Mouse (Mus musculus) midbrain, embryonic 11.5 days (tissue): ENCODE results near the gene Ier2. TPM values are rescaled to one million over a fixed set of nuclear protein-coding genes. Genes with fewer than 3 reads are reported as not detected.
"Not testable (repeated sequence)": the region's sequence is repeated elsewhere in the genome, so short reads cannot be mapped to it uniquely, and the experiment has no call there.

Source experiments
- ATAC-seq: fragments of 200-750 bp; cut with Nextera tagmentation; 2 replicates; pipeline ENCODE4 v1.8.0; 2017; ENCODE audit warnings: moderate TSS enrichment, moderate library complexity; ENCODE audit not compliant: low FRiP score
- DNase-seq: peaks from one replicate; pipeline ENCODE4 v3.0.0; 2015; ENCODE audit warnings: low spot score; ENCODE audit errors: missing footprints
- H3K27ac ChIP-seq: fragments of 300-500 bp; sonication (generic); 2 replicates; pipeline ENCODE4 v1.5.1; 2014; ENCODE audit warnings: low read depth, low read length
- H3K27me3 ChIP-seq: fragments of 300-500 bp; sonication (generic); 2 replicates; pipeline ENCODE4 v1.6.1; 2014; ENCODE audit warnings: mild to moderate bottlenecking, low read length, moderate library complexity, mixed read lengths; ENCODE audit not compliant: control insufficient read depth, insufficient read depth
- H3K36me3 ChIP-seq: fragments of 300-500 bp; sonication (generic); 2 replicates; pipeline ENCODE4 v1.6.1; 2014; ENCODE audit warnings: mild to moderate bottlenecking, low read length, moderate library complexity, mixed read lengths; ENCODE audit not compliant: control insufficient read depth, insufficient read depth
- H3K4me1 ChIP-seq: fragments of 300-500 bp; sonication (generic); 2 replicates; pipeline ENCODE4 v1.6.1; 2014; ENCODE audit warnings: low read length; ENCODE audit not compliant: control insufficient read depth, insufficient read depth
- H3K4me2 ChIP-seq: fragments of 300-500 bp; sonication (generic); 2 replicates; pipeline ENCODE4 v1.6.1; 2014; ENCODE audit warnings: mild to moderate bottlenecking, moderate library complexity
- H3K4me3 ChIP-seq: fragments of 300-500 bp; sonication (generic); 2 replicates; pipeline ENCODE4 v1.5.1; 2014; ENCODE audit warnings: low read depth, low read length
- H3K9ac ChIP-seq: fragments of 300-500 bp; sonication (generic); 2 replicates; pipeline ENCODE4 v1.6.1; 2014; ENCODE audit warnings: low read length
- H3K9me3 ChIP-seq: fragments of 300-500 bp; sonication (generic); 2 replicates; pipeline ENCODE4 v1.6.1; 2016; ENCODE audit warnings: low read length; ENCODE audit not compliant: control insufficient read depth
- WGBS: fragments of 180-500 bp; shearing (Covaris S2); extraction: QIAGEN DNeasy Blood & Tissue Kit; methylation state at CpG from one replicate; pipeline ENCODE4 v1.1.7; 2014; 5-methylcytosine and 5-hydroxymethylcytosine counted together
- polyA plus RNA-seq: library from polyadenylated mRNA; unstranded; fragments of >200 nt; fragmentation: Nextera tagmentation; extraction: Ambion mirVana; gene quantifications from 2 replicates; pipeline ENCODE4 v1.2.1, GENCODE M21; 2014

Gene Ier2
- polyA plus RNA-seq, 1 experiment from 2014 or later: 52.9 TPM

GRCm38 (mm10) chr8:84687705-84688100, 25.1 kb upstream of the Ier2 start, which contains the start of gene Nacc1:
TSS of gene Nacc1 (minus strand) at chr8:84687862.
- Histone ChIP-seq H3K27me3 (no peaks in the 10 kb centered on the region), H3K36me3 (no peaks in the 10 kb centered on the region), H3K4me3 (peak within 1 kb of the TSS; percentile 100), H3K9ac (peak within 1 kb of the TSS; percentile 100), H3K27ac (peak within 1 kb of the TSS; percentile 90), H3K4me1 (peaks cover 27% of the 10 kb centered on the region), H3K4me2 (peak within 1 kb of the TSS; percentile 93), H3K9me3 (no peaks in the 10 kb centered on the region)
- WGBS: under 1% methylated on average over 35 of the region's 37 CpGs
- DNase-seq: peak; percentile 96
- ATAC-seq: peak; percentile 83

- ATAC-seq (peak; percentile 40), DNase-seq (peak; percentile 91)
- H3K9ac ChIP-seq: peak overlapping the region; percentile 100
- H3K27ac ChIP-seq: peak overlapping the region; percentile 90
- under 1% methylated on average over 54 of the region's 62 CpGs for WGBS
- peaks cover 27% of the 10 kb centered on the region for H3K4me1 ChIP-seq
- no peaks in the 10 kb centered on the region for H3K9me3 ChIP-seq
- peak overlapping the region; percentile 93 for H3K4me2 ChIP-seq
- no peaks in the 10 kb centered on the region for H3K36me3 ChIP-seq
- no peaks in the 10 kb centered on the region for H3K27me3 ChIP-seq
- H3K4me3 ChIP-seq: peak overlapping the region; percentile 100
Measured at GRCm38 (mm10) chr8:84687003-84687704, 24.5 kb upstream of the Ier2 start.

DNA sequence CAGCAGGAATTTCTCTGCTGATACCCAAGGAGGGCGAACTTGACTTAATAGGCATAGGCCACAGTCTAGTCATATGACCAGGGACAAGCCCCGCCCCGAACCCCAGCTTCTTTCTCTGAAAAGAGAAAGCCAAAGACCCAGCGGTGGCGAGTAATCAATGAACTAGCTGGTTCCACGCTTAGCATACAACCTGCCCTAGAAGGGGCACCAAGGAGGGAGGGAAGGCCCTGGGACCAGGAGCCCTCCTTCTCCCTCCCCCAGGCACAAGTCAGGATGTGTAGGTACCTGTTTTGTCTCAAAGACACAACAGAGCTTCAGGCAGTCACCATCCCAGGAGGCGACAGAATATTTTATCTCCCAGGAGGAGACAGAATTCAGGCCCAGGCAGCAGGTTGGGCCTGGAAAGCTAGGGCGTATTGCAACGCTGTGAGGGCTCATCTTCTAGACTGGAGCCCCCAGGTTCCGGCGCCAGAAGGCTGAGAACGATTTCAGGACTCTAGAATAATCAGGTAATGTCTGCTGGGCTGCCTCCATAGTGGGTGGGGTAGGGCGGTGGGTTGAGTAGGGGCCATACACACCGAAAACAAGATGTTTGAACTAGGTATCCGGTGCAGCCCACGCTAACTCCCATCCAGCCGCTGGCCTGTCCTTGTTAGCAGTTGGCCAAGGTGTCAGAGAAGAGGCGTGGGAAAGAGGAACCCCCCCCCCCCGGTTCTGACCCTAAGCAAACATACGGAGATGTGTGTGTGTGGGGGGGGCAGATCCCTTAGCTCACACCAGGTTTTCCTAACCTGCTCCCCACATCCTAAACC, 23.7 kb upstream of the Ier2 start, which contains the start of gene Trmt1:
Gene Trmt1 (plus strand): TSS at position 117 of the 812 bp plus-strand sequence.
- 9% methylated on average over 20 of the region's 20 CpGs for WGBS
- Histone ChIP-seq H3K9ac (peak within 1 kb of the TSS; percentile 100), H3K4me1 (peaks cover 27% of the 10 kb centered on the region), H3K27ac (peak within 1 kb of the TSS; percentile 90), H3K36me3 (no peaks in the 10 kb centered on the region), H3K9me3 (no peaks in the 10 kb centered on the region), H3K4me3 (peak within 1 kb of the TSS; percentile 100), H3K4me2 (peak within 1 kb of the TSS; percentile 93), H3K27me3 (no peaks in the 10 kb centered on the region)
- peak; percentile 88 for DNase-seq
- ATAC-seq: no peak

GRCm38 (mm10) chr8:84684537-84684936, 21.9 kb upstream of the Ier2 start:
- peaks cover 20% of the 10 kb centered on the region for H3K4me1 ChIP-seq
- no peak overlapping the region for H3K27ac ChIP-seq
- 64% methylated on average over 3 of the region's 3 CpGs for WGBS
- H3K9ac ChIP-seq: no peak overlapping the region
- no peaks in the 10 kb centered on the region for H3K27me3 ChIP-seq
- DNase-seq (peak; percentile 14), ATAC-seq (no peak)
- no peaks in the 10 kb centered on the region for H3K9me3 ChIP-seq
- no peaks in the 10 kb centered on the region for H3K36me3 ChIP-seq
- no peak overlapping the region for H3K4me3 ChIP-seq
- no peak overlapping the region for H3K4me2 ChIP-seq

- no peaks in the 10 kb centered on the region for H3K9me3 ChIP-seq
- no peaks in the 10 kb centered on the region for H3K27me3 ChIP-seq
- H3K4me3 ChIP-seq: no peak overlapping the region
- H3K9ac ChIP-seq: no peak overlapping the region
- ATAC-seq: no peak
- no peak overlapping the region for H3K4me2 ChIP-seq
- WGBS: 88% methylated on average over 2 of the region's 2 CpGs
- DNase-seq: no peak
- H3K27ac ChIP-seq: no peak overlapping the region
- H3K36me3 ChIP-seq: no peaks in the 10 kb centered on the region
- H3K4me1 ChIP-seq: peaks cover 12% of the 10 kb centered on the region
Measured at GRCm38 (mm10) chr8:84682257-84682656, 19.6 kb upstream of the Ier2 start.

DNA sequence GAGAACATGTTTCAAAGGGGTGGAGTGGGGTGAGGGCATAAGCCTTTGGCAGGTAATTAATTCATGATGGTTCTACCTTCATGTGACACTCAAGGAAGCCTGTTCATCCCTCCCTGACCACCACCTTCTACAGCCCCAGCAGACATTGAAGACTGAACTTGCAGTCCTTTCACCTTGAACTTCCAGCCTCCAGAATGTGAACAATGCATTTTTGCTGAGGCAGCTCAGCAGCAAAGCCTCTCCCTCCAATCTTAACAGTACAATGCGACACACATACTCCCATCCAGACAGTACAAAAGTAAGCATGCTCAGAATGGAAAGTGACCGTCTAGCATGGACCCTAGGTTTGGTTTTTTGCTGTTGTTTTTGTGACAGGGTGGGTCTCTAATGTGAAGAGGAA, 18.8 kb upstream of the Ier2 start:
- H3K36me3 ChIP-seq: no peaks in the 10 kb centered on the region
- 92% methylated on average over 2 of the region's 2 CpGs for WGBS
- H3K27me3 ChIP-seq: no peaks in the 10 kb centered on the region
- no peak overlapping the region for H3K4me2 ChIP-seq
- H3K4me3 ChIP-seq: no peak overlapping the region
- peaks cover 8% of the 10 kb centered on the region for H3K4me1 ChIP-seq
- DNase-seq: no peak
- H3K9ac ChIP-seq: no peak overlapping the region
- no peak overlapping the region for H3K27ac ChIP-seq
- no peak for ATAC-seq
- H3K9me3 ChIP-seq: no peaks in the 10 kb centered on the region

DNA sequence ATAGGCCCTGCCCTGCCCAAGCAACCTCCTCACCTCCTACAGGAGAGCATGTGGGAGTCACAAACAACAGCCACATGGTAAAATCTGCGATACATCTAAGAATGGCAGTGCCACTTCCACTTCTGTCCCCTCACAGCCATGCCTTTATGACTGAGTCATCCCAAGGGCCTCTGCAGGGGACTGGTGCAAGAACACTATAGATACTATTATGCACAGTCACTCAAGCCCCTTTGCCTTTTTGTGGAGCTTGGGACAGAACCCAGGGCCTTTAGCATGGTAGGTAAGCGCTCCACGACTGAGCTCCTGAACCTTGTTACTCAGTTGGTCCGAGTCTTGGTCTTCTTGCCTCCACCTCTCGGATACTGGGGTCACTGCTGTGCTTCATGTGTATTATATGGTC, 14.7 kb upstream of the Ier2 start:
- ATAC-seq (no peak), DNase-seq (no peak)

DNA sequence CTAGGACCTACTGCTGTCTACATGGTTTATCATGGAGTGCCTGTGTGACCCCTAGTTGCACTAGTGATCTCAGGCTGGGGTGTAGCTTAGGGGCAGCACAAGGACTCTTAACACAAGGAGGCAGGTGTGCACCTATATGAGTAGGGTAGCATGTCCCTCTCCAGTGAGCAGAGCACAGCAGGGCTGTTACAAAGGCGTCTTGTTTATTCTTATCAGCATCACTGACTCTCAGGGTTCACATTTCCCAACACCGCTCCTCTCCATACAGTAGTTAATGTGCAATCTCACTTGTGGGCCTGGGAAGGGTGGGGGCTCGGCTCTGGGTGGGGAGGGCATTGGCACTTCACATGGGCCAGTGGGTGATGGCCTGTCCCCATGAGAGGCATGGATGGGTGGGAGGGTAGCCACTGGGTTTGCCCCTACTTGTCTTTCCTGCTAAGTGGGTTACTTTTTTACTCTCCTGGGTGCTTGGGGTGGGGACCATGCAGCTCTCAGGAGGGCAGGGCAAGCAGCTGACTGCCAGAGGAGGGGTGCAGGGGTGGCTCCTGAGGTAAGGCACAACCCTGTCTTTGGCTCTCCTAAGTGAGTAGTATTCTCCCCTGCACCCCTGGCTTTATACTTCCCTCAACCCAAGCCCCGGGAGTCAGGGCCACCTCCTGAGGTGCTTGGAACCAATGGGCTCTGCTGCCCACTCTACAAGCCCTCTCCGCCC, 7.8 kb upstream of the Ier2 start:
- not testable (repeated sequence) for H3K27ac ChIP-seq, H3K4me2 ChIP-seq, H3K4me3 ChIP-seq, H3K27me3 ChIP-seq, ATAC-seq, H3K9ac ChIP-seq, H3K9me3 ChIP-seq, DNase-seq, H3K4me1 ChIP-seq
- 92% methylated on average over 5 of the region's 5 CpGs for WGBS
- peaks cover 13% of the 10 kb centered on the region for H3K36me3 ChIP-seq

More for the DNA sequence above, 14.7 kb upstream of the Ier2 start:
- Histone ChIP-seq H3K4me2 (no peak overlapping the region), H3K4me3 (no peak overlapping the region), H3K9ac (no peak overlapping the region), H3K36me3 (peaks cover 8% of the 10 kb centered on the region), H3K9me3 (no peaks in the 10 kb centered on the region), H3K27ac (no peak overlapping the region), H3K27me3 (no peaks in the 10 kb centered on the region), H3K4me1 (no peaks in the 10 kb centered on the region)
- WGBS: 95% methylated on average over 5 of the region's 5 CpGs
